Mouse (Mus musculus) cerebellum, adult 11 months (tissue): ENCODE data around the gene Mgea5.
A peak's percentile ranks its signal among the peaks of the same experiment; 100 is the strongest.

Source experiments
- DNase-seq: peaks from one replicate; pipeline ENCODE4 v3.0.0; 2022

Mgea5 gene

DNA sequence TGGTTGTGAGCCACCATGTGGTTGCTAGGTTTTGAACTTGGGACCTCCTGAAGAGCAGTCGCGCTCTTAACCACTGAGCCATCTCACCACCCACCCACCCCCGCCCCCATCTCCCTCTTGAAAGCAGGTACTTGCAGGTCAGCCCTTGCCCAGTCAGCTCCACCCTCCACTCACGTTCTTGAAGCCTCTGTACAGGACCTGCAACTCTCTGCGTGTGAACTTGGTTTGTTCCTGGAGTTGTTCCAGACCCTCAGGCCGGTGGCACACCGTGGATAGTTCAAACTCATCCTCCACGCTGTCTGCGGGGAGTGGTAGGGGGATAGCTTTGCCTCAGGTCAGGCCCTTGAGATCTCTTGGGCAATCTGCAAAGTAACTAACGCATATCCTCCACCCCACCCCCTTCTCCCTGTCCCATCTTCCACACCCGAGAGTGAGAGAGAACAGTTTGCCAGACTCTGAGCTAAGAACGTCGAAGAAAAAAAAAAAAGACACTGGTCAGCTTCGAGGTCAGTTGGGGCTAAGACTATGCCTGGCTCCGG, 11.8 kb upstream of the Mgea5 start:
- DNase-seq = no peak

DNA sequence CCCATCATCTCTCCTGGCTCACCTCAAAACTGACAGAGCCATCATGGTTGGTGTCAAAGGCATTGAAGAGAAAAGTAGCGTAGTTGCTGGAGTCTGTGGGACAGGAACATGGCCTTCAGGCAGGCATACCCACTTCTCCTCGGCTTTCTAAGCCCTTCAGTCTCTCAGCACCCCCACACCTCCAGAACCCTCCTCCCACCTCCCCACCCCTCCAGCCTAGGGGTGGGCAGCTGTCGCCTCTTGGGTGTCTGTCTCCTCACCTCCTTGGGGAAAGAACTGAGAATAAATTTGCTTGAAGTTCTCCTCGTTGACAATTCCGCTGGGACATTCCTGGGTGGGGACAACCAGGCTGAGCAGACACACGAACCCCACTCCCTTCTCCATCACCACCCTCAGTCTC, 11.1 kb upstream of the Mgea5 start:
- no peak for DNase-seq

DNA sequence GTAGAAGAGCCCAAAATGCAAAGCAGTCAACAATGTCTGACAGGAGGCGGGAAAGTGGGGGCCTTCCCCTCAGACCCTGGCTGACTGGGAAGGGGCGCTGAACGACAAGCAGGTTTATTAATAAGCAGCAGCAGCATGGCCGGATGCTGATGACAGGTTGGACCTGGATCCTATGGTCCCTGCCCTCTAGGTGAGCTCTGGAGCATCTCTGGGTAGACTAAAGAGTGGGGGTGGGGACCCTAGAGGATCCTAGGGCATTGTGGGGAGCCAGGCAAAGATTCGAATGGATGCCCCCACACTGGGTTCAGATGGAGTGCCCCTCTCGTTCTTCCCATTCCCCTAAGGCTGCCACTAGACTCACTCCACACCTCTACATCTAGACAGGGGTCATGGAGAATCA, 8.8 kb upstream of the Mgea5 start:
- DNase-seq = no peak

DNA sequence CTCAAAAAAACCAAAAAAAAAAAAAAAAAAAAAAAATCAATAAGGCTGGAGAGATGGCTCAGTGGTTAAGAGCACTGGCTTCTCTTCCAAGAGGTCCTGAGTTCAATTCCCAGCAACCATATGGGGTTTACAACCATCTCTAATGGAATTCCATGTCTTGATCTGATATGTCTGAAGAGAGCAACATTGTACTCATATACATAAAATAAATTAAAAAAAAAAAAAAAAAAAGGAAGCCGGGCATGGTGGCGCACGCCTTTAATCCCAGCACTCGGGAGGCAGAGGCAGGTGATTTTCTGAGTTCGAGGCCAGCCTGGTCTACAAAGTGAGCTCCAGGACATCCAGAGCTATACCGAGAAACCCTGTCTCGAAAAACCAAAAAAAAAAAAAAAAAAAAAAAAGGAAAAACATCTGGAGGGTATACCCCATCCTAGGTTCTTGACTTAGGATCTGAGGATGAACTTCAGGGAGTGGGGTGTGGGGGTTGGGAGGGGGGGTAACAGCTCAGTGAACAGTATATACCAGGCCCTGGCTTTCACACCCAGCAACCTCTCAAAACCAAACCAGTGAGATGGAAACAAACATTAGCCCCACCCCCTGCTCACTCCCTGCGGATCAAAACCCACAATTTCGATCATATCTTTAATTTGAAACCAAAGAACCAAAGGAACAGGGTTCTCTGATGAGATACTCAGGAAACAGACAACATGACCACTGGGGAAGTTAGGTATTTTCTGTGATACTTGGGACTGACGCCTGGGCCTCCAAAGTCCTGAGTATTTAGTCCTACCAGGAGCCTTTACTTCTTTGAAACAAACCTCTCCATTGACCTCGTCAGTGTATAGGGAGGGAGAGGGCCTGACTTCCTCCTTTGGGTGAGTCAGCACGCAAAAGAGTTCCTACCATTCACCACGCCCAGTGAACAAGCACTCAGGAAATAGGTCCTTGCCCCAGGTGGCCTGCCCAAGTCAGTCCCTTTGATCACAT, 6.5 kb upstream of the Mgea5 start:
- no peak for DNase-seq

DNA sequence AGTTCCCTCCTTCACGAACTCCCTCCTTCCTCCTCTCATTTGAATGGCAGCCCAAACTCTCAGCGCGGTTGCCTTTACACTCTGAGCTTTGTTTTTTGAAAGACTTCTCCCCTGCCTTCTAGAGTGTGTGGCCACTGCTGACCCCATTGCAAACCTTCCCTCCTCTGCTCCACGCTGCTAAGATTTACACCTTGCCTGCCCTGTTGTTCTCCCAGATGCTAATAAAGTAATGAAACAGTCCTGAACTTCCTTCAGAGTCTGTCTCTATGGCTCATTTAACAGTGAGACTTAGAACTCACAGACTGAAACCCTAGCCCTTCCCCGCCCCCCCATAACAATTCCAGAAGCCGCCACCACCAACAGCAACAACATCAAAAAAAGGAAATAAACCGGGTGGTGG, 5.7 kb upstream of the Mgea5 start:
- no peak for DNase-seq

DNA sequence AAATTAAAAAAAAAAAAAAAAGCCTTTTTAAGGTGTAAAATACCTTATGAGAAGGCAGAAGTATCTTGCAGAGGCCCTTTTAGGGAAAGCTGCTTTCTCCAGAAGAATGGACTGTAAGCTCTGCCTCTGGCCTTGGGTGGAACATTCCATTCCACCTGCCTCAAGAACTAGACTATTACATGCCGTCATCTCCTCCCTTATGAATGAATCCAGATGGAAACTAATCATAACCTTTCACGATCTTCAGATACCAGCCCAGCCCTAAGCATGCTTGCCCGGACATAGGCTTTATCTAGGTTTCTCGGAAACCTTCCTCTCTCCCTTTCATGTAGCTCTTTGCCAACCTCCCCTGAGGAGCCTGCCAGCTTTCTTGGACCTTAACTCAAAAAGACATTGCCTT, 4.7 kb upstream of the Mgea5 start:
- DNase-seq = no peak

DNA sequence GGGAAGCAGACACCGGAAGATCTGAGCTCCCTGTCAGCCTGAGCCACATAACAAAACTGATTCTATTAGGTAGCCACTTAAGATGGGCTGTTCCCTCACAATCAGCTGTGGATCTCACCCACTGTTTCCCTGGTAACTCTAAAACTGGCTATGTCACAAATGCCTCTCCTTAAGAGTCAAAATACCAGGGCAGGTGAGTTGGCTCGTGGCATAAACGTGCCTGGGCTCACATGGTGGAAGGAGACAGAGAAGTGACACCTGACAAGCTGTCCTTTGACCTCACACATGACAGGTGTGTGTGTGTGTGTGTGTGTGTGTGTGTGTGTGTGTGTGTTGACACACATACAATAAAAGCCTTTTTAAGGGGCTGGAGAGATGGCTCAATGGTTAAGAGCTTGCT, 3.8 kb upstream of the Mgea5 start:
- DNase-seq = no peak

DNA sequence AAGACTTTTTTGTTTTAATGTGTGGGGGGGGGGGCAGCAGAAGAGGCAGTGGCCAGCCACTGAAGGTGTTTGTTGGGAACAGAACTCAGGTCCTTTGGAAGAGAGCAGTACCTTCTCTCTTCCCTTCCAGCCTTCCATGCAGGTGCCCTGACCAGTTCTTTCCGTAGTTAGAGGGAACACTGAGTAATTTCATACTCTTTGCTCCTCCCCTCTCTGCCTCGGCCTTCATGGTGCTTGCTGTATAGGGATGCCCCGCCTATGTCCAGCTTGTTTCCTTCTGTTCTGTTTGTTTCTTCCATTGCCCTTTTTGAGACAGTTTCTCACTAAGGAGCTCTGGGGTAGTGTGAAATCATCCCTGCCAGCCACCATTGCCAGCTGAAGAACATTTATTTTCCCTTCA, 1.8 kb upstream of the Mgea5 start:
- DNase-seq = no peak

DNA sequence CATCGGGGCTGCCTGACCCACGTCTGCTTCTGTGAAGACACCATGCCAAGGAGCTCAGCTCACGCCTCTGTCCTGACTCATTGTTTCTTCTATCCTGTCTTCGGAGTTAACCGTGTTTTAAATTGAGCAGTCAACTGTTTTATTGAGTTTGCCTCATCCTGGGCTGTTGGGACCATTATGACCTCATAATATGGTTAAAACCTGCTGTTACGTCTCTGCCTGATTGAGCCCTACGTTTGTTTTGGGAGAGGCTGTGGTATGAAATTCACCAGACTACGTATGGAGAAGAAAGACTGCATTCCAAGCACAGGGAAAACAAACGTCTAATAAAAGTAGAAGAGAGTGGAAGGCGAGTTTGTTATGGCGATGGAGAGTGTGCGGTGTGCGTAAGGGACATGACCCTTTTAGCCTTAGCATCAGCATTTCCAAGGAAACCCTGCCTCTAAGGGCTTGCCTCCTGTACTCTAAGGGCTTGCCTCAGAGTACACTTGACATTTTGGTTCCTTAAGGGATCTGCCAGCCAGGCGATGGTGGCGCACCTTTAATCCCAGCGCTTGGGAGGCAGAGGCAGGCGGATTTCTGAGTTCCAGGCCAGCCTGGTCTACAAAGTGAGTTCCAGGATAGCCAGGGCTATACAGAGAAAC, 418 bp upstream of the Mgea5 start:
- DNase-seq = no peak

DNA sequence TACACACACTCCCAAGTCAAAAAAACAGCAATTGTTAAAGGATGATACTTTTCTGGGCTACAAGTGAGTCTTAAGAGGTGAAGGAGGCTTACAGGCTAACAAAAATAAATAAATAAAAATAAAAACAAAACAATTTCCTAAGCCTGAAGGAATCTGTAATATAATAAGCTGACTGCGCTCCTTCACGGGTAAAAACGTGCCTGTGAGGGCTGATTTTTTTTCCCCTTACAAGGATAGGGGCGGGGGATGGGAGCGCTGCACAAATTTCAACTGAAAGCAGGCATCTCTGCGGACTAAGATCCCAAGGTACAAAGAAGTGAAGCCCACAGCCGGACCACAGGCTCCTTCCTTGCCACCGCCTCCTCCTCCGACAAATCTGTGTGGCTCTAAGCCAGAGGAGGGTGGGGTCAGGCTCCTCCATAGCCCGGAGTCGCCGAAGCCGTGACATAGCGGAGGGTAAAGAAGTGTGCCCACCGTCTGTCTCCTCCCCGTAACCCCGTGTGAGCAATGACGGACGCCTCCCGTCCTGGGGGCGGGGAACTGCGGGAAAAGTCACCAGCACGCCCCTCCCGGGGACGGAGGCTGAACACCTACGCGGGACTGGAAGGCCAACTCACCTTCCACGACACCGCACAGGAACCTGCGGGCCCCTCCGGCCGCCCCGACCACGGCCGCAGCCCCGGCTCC, 1.2 kb downstream of the Mgea5 start:
- DNase-seq = peak; percentile 64

DNA sequence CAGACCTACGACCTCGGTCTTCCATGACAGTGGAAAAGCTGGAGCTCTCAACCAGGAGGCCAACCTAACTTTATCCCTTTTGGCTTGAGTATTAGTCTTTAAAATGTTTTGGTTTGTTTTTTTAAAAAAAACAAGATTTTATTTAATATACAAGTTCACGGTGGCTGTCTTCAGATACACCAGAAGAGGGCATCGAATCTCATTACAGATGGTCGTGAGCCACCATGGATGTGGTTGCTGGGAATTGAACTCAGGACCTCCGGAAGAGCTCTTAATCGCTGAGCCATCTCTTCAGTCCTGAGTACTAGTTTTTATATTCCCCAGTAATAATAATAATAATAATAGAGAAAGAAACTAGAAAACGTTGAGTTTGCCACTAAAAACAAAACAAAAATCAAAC, 2.0 kb downstream of the Mgea5 start:
- no peak for DNase-seq

DNA sequence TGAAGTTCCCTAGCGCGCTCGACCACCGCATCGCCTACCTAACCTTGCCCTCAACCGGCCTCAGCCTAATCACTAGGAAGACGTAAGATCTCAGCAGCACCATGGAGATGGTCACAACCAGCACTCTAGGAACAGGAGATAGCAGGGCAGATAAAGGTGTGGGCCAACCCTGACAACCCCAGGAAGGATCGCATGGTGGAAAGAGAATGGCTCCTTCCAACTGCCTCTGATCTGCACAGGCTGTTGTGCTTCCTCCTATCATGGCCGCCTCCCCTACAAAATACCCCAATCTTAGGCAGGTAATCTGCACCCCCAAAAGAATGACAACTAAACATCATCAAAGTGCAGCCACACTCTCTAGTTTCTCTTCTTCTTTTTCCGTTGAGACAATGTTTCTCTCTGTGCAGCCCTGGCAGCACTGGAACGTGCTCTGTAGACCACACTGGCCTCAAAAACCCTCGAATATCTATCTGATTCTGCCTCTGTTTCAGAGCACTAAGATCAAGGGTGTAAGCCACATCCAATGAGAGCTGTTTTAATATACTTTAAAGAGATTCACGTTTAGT, 3.2 kb downstream of the Mgea5 start:
- DNase-seq = no peak

DNA sequence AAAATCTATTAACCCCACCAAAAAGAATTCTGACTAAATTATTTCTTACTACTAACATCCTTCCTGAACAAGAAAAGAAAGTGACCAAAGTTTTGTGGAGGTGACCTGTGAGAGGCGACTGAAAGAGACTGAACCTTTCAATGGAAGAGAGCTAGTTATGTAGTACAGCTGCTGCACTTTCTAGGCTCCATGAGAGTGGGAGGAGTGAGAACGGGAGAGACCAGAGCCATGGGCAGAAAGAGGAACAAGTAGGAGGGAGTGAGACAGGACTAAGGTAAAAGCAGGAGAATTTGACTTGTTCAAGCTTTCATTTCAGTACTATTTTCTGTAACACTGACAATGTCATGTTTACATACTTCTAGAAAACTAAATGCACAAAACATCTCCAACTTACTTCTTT, 8.2 kb downstream of the Mgea5 start:
- DNase-seq = no peak

DNA sequence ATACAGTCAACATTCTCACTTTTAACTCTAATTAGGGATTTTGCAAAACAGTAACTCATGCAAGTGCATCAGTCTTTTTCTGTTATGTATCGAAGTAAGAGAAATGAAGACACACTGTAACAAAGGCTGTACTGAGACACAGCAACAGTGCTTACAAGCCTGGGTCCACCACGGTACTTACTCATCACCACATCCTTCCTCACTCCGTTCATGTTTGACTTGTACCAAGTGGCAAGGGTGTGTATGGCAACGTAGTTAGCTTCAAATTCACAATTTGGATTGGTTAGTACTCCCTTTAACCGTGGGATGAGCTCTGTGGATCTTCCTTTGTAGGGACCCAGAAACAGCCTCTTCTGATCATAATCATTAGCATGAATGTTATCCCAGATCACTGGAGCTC, 12.1 kb downstream of the Mgea5 start:
- DNase-seq = no peak

DNA sequence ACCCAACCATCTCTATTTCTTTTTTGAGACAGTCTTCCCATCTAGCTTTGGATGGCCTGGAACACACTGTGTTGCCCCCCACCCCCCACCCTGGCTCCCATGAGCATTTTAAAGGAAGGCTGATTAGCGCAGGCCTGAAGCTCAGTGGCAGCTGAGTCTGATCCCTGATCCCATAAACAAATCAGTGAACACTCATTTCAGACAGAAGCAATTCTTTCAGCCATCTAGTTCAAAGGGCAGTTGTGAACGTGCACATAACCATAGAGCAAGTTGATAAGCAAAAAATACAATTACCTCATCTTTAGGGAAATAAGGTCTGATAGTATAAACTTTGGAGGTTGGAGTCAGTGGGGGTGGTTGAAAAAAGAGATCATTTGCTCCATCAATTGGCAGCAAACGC, 22.8 kb downstream of the Mgea5 start:
- DNase-seq = no peak

DNA sequence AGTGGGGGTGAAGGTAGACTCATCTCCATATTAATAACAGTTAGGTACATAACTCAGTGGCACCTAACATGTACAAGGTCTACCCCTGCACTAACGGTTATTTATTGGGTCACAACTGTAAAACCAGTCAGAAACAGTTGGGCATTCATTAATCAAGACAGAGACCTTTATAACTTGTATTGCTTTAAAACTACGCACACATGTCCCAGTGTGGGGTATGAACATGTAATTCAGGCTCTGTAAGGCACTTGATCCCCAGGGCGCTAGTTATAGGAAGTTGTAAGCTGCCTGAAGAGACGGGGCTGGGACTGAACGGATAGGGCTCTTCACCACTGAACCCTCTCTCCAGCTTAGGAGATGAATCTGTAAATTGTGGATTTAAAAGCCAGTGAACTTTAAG, 25.0 kb downstream of the Mgea5 start:
- no peak for DNase-seq

DNA sequence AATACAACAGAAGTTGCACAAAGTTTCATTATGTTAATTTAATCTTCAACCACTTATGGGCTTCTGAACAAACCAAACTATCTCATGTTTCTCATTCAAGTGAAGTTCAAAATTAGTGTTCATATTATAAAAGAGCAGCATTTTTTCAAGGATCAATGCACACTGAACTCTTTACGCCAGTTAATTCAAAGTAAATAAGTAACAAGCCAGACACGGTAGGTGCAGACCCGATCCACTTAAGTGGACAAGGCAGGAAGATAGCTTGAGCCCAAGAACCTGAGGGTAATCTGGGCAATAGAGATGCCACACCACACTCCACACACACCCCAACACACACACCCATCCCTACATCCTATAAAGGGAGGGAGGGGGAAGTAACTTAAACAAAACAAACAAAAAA, 30.1 kb downstream of the Mgea5 start:
- no peak for DNase-seq

DNA sequence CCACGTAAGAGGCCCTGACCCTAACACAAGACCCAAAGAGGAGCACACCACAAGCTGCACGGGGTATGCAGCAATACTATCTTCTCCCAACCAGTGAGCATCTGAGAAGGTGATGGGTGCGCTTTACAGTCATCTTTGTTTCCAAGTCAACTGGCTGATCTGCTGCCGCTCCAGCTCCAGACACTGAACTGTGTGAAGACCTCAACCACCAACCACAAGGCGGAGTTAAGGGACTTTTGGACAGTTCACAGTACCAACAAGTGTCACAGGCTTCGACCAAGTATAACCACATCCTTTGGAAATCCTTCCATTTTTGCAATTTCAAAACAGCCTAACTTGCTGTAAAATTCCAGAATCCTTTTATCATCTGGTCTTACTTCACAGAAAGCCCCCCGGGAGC, 31.8 kb downstream of the Mgea5 start:
- DNase-seq = no peak

DNA sequence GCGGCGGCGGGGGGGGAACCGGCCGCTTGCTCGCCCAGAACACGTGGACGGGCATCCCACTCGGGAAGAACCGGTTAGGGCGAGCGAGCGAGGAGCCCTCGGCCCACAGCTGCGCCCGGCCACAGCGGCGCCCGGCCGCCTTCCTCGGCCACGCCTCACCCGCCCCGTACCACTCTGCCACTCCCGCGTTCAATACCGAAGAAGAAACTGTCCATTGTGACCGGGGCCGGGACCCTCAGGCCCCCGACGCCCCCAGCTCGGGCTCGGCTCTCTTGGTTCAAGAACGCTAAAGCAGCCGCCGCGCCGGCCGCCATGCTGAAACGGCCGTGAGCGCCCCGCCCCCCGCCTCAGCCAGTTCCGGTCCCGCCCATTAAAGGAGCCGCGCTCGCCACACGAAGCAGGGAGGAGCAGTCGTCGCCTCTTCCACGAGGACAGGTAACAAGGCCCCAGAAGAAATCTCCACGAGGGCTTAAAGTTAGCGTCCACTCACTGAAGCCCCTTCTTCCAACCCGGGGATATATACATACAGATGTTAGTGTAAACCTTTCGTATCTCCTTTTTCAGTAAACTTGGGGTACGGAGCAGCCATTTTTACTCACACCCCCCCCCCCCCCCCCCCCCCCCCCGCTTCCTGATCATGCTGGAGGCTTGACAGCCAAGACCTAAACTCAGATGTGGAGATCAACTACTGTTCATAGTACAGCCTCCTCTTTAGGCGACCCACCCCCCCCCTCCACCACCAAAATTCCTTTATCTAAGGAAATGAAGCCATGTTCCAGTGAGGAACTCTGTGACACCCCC, 34.2 kb downstream of the Mgea5 start, which contains the start of gene Npm3:
Gene Npm3 (minus strand): TSS at position 349 of the 801 bp plus-strand sequence.
- DNase-seq = peak; percentile 52

DNA sequence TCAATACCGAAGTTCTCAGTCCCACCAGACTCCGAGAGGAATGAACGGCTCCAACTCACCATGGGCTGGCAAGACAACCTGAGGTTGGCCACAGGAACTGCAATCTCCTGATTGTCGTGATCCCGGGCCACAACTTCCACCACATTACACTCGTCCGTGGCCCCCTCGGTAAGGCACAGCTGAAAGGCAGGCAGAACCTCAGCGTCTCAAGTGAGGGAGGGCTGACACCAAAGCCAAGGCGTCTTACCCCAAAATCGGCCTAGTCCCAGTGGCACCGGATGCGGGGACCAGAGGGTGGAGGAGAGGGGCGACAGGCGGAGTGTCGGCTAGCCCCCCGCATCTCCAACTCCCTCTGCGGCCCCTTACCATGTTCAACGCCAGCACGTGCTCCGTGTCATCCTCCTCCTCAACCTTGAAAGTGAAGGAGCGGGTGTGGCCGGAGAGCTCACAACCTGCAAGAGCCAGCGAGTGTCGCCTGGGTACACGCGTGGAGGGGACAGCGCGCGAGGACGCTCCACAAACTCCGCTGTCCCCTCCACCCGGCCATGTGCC, 34.9 kb downstream of the Mgea5 start:
- no peak for DNase-seq

DNA sequence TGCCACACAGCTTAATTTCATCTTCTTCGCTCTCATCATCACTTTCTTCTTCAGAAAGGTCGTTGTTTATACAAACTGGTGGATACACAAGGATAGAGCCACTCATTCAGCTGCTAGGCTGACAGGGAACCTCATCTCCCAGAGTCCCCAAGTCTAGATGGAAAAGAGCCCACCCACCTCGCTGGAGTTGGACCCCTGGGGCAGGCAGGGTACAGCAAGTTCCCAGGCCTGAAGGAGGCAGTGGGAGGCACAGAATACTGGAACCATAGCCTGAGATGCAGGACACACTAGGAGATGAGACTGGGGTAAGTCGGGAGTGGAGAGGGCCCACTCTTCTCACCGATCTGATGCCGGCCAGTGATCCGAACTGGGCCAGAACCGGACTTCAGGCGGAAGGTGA, 35.4 kb downstream of the Mgea5 start:
- no peak for DNase-seq
